Mouse (Mus musculus) MEL (cell line): Measurements from ENCODE around the gene Rassf10. TPM values are rescaled to one million over a fixed set of nuclear protein-coding genes. Genes with fewer than 3 reads are reported as not detected.

ENCODE experiments used
- DNase-seq: peaks from one replicate; pipeline ENCODE4 v3.0.0; 2011; ENCODE audit warnings: low read depth, low spot score
- H3K27ac ChIP-seq: 2 replicates; pipeline ENCODE4 v1.5.1; 2012; ENCODE audit warnings: low read depth, mild to moderate bottlenecking, control low read depth, low read length, moderate library complexity; ENCODE audit not compliant: control insufficient read depth
- H3K27me3 ChIP-seq, 2 experiments: fragments of 150-350 bp in 1 of 2; sonication (generic) in 1 of 2; 2 replicates each; pipeline ENCODE4 v1.6.1; 2012; ENCODE audit warnings: low read length in 2 of 2, mild to moderate bottlenecking in 2 of 2, improper control_type of control experiment in 1 of 2, moderate library complexity in 1 of 2; ENCODE audit not compliant: insufficient read depth in 2 of 2, control insufficient read depth in 1 of 2
- H3K36me3 ChIP-seq, 2 experiments: 2 replicates each; pipeline ENCODE4 v1.6.1; 2012 to 2014; ENCODE audit warnings: low read length in 2 of 2, improper control_type of control experiment in 1 of 2, inconsistent platforms in 1 of 2, mild to moderate bottlenecking in 1 of 2; ENCODE audit not compliant: insufficient read depth in 2 of 2, control insufficient read depth in 1 of 2
- H3K4me1 ChIP-seq, 2 experiments: fragments of 150-350 bp in 1 of 2; sonication (generic) in 1 of 2; 2 replicates each; pipeline ENCODE4 v1.6.1; 2012; ENCODE audit warnings: low read length in 2 of 2, improper control_type of control experiment in 1 of 2, mild to moderate bottlenecking in 1 of 2; ENCODE audit not compliant: insufficient read depth in 2 of 2, control insufficient read depth in 1 of 2
- H3K4me3 ChIP-seq, 2 experiments: fragments of 150-350 bp in 1 of 2; sonication (generic) in 1 of 2; 2 replicates each; pipeline ENCODE4 v1.5.1; 2012; ENCODE audit warnings: low read depth in 2 of 2, low read length in 2 of 2, mild to moderate bottlenecking in 2 of 2, moderate library complexity in 2 of 2, control low read depth in 1 of 2, improper control_type of control experiment in 1 of 2; ENCODE audit not compliant: control insufficient read depth in 1 of 2, insufficient read depth in 1 of 2
- H3K79me2 ChIP-seq: 2 replicates; pipeline ENCODE4 v1.6.1; 2012; ENCODE audit warnings: mild to moderate bottlenecking, low read length, moderate library complexity; ENCODE audit not compliant: control insufficient read depth, poor library complexity, insufficient read depth
- H3K9ac ChIP-seq: 2 replicates; pipeline ENCODE4 v1.6.1; 2012; ENCODE audit warnings: low read depth, mild to moderate bottlenecking, control low read depth, low read length, moderate library complexity; ENCODE audit not compliant: control insufficient read depth, poor library complexity, severe bottlenecking
- H3K9me3 ChIP-seq: fragments of 150-350 bp; sonication (generic); replicated peaks from 2 replicates; pipeline ENCODE4 v1.6.1; 2012; ENCODE audit warnings: mild to moderate bottlenecking, low read length, improper control_type of control experiment, moderate library complexity; ENCODE audit not compliant: insufficient read depth
- CTCF ChIP-seq, 3 experiments: IDR thresholded peaks in 2 of 3; conservative IDR thresholded peaks in 1 of 3; 2 replicates each; pipeline ENCODE4 v1.5.1; 2011 to 2012; ENCODE audit warnings: low read length in 3 of 3, low read depth in 2 of 3, mild to moderate bottlenecking in 2 of 3, improper control_type of control experiment in 1 of 3, inconsistent platforms in 1 of 3, mixed read lengths in 1 of 3, moderate library complexity in 1 of 3; ENCODE audit not compliant: control insufficient read depth in 1 of 3, insufficient read depth in 1 of 3, poor library complexity in 1 of 3, severe bottlenecking in 1 of 3
- E2F4 ChIP-seq: IDR thresholded peaks from 2 replicates; pipeline ENCODE4 v1.6.1; 2011; ENCODE audit warnings: low read depth, low read length, improper control_type of control experiment, borderline replicate concordance
- GATA1 ChIP-seq: IDR thresholded peaks from 2 replicates; pipeline ENCODE4 v1.6.1; 2011; ENCODE audit warnings: low read depth, low read length, improper control_type of control experiment
- JUND ChIP-seq: IDR thresholded peaks from 2 replicates; pipeline ENCODE4 v1.6.1; 2011; ENCODE audit warnings: low read depth, mild to moderate bottlenecking, improper control_type of control experiment, low read length
- KAT2A ChIP-seq: conservative IDR thresholded peaks from 2 replicates; pipeline ENCODE4 v1.6.1; 2012; ENCODE audit warnings: low read depth, low read length, improper control_type of control experiment, inconsistent platforms
- MAFK ChIP-seq: IDR thresholded peaks from 2 replicates; pipeline ENCODE4 v1.6.1; 2011; ENCODE audit warnings: low read depth, mild to moderate bottlenecking, low read length, improper control_type of control experiment, borderline replicate concordance
- MAX ChIP-seq: IDR thresholded peaks from 2 replicates; pipeline ENCODE4 v1.6.1; 2011; ENCODE audit warnings: low read length, improper control_type of control experiment
- MYB ChIP-seq: IDR thresholded peaks from 2 replicates; pipeline ENCODE4 v1.6.1; 2011; ENCODE audit warnings: mild to moderate bottlenecking, low read depth, low read length, improper control_type of control experiment
- MYC ChIP-seq: IDR thresholded peaks from 2 replicates; pipeline ENCODE4 v1.6.1; 2011; ENCODE audit warnings: low read depth, mild to moderate bottlenecking, low read length, improper control_type of control experiment, moderate library complexity
- POLR2A ChIP-seq, 2 experiments: IDR thresholded peaks; 2 replicates each; pipeline ENCODE4 v1.6.1; 2011 to 2012; ENCODE audit warnings: low read length in 2 of 2, mild to moderate bottlenecking in 2 of 2, control low read depth in 1 of 2, improper control_type of control experiment in 1 of 2, low read depth in 1 of 2, moderate library complexity in 1 of 2; ENCODE audit not compliant: control insufficient read depth in 1 of 2, insufficient read depth in 1 of 2, poor library complexity in 1 of 2
- POLR2AphosphoS2 ChIP-seq: IDR thresholded peaks from 2 replicates; pipeline ENCODE4 v1.6.1; 2011; ENCODE audit warnings: low read length, improper control_type of control experiment
- POLR2AphosphoS5 ChIP-seq: IDR thresholded peaks from 2 replicates; pipeline ENCODE4 v1.6.1; 2012; ENCODE audit warnings: low read depth, borderline replicate concordance, mild to moderate bottlenecking, inconsistent platforms, low read length, moderate library complexity, mixed read lengths
- SIN3A ChIP-seq: IDR thresholded peaks from 2 replicates; pipeline ENCODE4 v1.6.1; 2012; ENCODE audit warnings: low read length, improper control_type of control experiment, inconsistent platforms
- SMC3 ChIP-seq: IDR thresholded peaks from 2 replicates; pipeline ENCODE4 v1.6.1; 2011; ENCODE audit warnings: low read depth, low read length, improper control_type of control experiment
- TAL1 ChIP-seq: IDR thresholded peaks from 2 replicates; pipeline ENCODE4 v1.6.1; 2012; ENCODE audit warnings: mild to moderate bottlenecking, inconsistent platforms, low read length, moderate library complexity, mixed read lengths
- TBP ChIP-seq: IDR thresholded peaks from 2 replicates; pipeline ENCODE4 v1.8.0; 2011; ENCODE audit warnings: low read depth, low read length, improper control_type of control experiment
- TCF12 ChIP-seq: IDR thresholded peaks from 2 replicates; pipeline ENCODE4 v1.6.1; 2014; ENCODE audit warnings: low read depth, mild to moderate bottlenecking, inconsistent platforms, low read length, improper control_type of control experiment, moderate library complexity
- UBTF ChIP-seq: IDR thresholded peaks from 2 replicates; pipeline ENCODE4 v1.6.1; 2012; ENCODE audit warnings: low read depth, mild to moderate bottlenecking, inconsistent platforms, low read length, improper control_type of control experiment, moderate library complexity, borderline replicate concordance; ENCODE audit not compliant: insufficient read depth
- ZMIZ1 ChIP-seq: IDR thresholded peaks from 2 replicates; pipeline ENCODE4 v1.6.1; 2012; ENCODE audit warnings: low read depth, mild to moderate bottlenecking, inconsistent platforms, low read length, improper control_type of control experiment, moderate library complexity
- polyA plus RNA-seq, 2 experiments: library from polyadenylated mRNA; stranded (reverse) in 1 of 2; unstranded in 1 of 2; fragments of >175 nt in 1 of 2; fragments of >200 nt in 1 of 2; gene quantifications; 2 replicates each; pipeline versions ENCODE4 v1.2.1 to v1.2.4; 2012; ENCODE audit warnings: low replicate concordance in 2 of 2, low read depth in 1 of 2; ENCODE audit not compliant: insufficient read length in 2 of 2, insufficient read depth in 1 of 2, missing spikeins in 1 of 2
- total RNA-seq: library from RNA; depleted of rRNA; stranded (reverse); fragments of 300-350 nt; gene quantifications from 2 replicates; pipeline ENCODE4 v1.2.3, GENCODE M21; 2012

Gene Rassf10
- total and polyA plus RNA-seq, 3 experiments = not detected

DNA sequence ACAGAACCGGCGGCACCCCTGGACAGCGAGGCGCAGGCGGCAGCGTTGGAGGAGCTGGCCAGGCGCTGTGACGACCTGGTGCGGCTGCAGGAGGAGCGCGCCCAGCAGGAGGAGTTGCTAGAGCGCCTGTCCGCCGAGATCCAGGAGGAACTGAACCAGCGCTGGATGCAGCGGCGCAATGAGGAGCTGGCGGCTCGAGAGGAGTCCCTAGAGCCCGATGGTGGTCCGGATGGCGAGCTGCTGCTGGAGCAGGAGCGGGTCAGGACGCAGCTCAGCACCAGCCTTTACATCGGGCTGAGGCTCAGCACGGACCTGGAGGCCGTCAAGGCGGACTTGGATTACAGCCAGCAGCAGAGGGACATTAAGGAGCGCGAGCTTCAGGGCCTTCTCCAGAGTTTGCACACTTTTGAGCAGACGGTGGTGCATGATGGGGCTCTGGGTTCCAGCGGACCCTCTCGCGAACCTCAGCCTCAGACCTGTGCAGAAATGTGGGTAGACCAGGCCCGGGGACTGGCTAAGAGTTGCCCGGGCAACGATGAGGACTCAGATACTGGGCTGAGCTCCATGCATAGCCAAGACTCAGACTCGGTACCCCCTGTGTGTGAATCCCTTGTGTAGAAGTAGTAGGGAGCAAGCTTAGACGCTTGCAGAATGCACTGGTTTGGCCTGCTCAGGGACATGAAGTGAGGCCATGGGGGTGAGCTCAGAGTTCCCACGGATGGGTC, 1.5 kb downstream of the Rassf10 start:
- H3K4me3 ChIP-seq = no peak overlapping the region
- no peak for DNase-seq
- no peaks in the 10 kb centered on the region for H3K27me3 ChIP-seq
- no peaks in the 10 kb centered on the region for H3K4me1 ChIP-seq
- H3K9me3 ChIP-seq = no peaks in the 10 kb centered on the region
- no peaks in the 10 kb centered on the region for H3K79me2 ChIP-seq
- TF ChIP-seq SIN3A = no peak
- TF ChIP-seq MAFK = no peak
- TF ChIP-seq POLR2AphosphoS2 = no peak
- no peak for TF ChIP-seq MAX
- TF ChIP-seq MYC = no peak
- no peak for TF ChIP-seq SMC3
- TF ChIP-seq E2F4 = no peak
- TF ChIP-seq POLR2A (IDR thresholded peaks at IDR 0.05; ENCODE audit: control insufficient read depth in 1 of 2, insufficient read depth in 1 of 2, low read depth in 1 of 2, low read length in 2 of 2, poor library complexity in 1 of 2) = no peak
- TF ChIP-seq ZMIZ1 = no peak
- TF ChIP-seq TBP = no peak
- no peak for TF ChIP-seq KAT2A
- no peak for TF ChIP-seq GATA1
- TF ChIP-seq POLR2AphosphoS5 = no peak
- TF ChIP-seq TCF12 = no peak
- TF ChIP-seq UBTF = no peak
- TF ChIP-seq TAL1 = no peak
- TF ChIP-seq MYB = no peak
- no peak for TF ChIP-seq JUND
- no peak for TF ChIP-seq CTCF (IDR thresholded peaks at IDR 0.05 in 2 of 3, conservative IDR thresholded peaks at IDR 0.05 in 1 of 3; ENCODE audit: control insufficient read depth in 1 of 3, insufficient read depth in 1 of 3, low read depth in 2 of 3, low read length in 3 of 3, poor library complexity in 1 of 3, severe bottlenecking in 1 of 3)
- H3K9ac ChIP-seq = no peak overlapping the region
- no peak overlapping the region for H3K27ac ChIP-seq
- no peaks in the 10 kb centered on the region for H3K36me3 ChIP-seq

- Histone ChIP-seq H3K79me2 (no peaks in the 10 kb centered on the region), H3K9me3 (no peaks in the 10 kb centered on the region), H3K4me1 (no peaks in the 10 kb centered on the region), H3K27ac (no peak overlapping the region), H3K27me3 (no peaks in the 10 kb centered on the region), H3K9ac (no peak overlapping the region), H3K36me3 (no peaks in the 10 kb centered on the region), H3K4me3 (no peak overlapping the region)
- TF ChIP-seq TCF12 = no peak
- TF ChIP-seq E2F4 = no peak
- no peak for DNase-seq
These were observed 2.2 kb downstream of the Rassf10 start for GRCm38 (mm10) chr7:112955955-112956354.
